Mouse (Mus musculus) neural tube, embryonic 15.5 days (tissue): ENCODE data around the gene Xylt1. TPM values are rescaled to one million over a fixed set of nuclear protein-coding genes. Genes with fewer than 3 reads are reported as not detected.

Experiments
- ATAC-seq: fragments of 200-750 bp; cut with Nextera tagmentation; 2 replicates; pipeline ENCODE4 v1.8.0; 2017; ENCODE audit warnings: mild to moderate bottlenecking, moderate TSS enrichment, moderate library complexity; ENCODE audit not compliant: low FRiP score
- H3K27ac ChIP-seq: fragments of 300-500 bp; sonication (generic); replicated peaks from 2 replicates; pipeline ENCODE4 v1.5.1; 2015; ENCODE audit warnings: mild to moderate bottlenecking, inconsistent platforms
- H3K27me3 ChIP-seq: fragments of 300-500 bp; sonication (generic); replicated peaks from 2 replicates; pipeline ENCODE4 v1.6.1; 2015; ENCODE audit warnings: inconsistent platforms
- H3K36me3 ChIP-seq: fragments of 300-500 bp; sonication (generic); 2 replicates; pipeline ENCODE4 v1.6.1; 2015; ENCODE audit warnings: inconsistent platforms
- H3K4me1 ChIP-seq: fragments of 300-500 bp; sonication (generic); 2 replicates; pipeline ENCODE4 v1.6.1; 2015; ENCODE audit warnings: inconsistent platforms
- H3K4me2 ChIP-seq: fragments of 300-500 bp; sonication (generic); 2 replicates; pipeline ENCODE4 v1.6.1; 2015; ENCODE audit warnings: inconsistent platforms, mild to moderate bottlenecking, moderate library complexity
- H3K4me3 ChIP-seq: fragments of 300-500 bp; sonication (generic); replicated peaks from 2 replicates; pipeline ENCODE4 v1.5.1; 2015; ENCODE audit warnings: mild to moderate bottlenecking, inconsistent platforms
- H3K9ac ChIP-seq: fragments of 300-500 bp; sonication (generic); replicated peaks from 2 replicates; pipeline ENCODE4 v1.6.1; 2015; ENCODE audit warnings: mild to moderate bottlenecking, inconsistent platforms
- H3K9me3 ChIP-seq: fragments of 300-500 bp; sonication (generic); replicated peaks from 2 replicates; pipeline ENCODE4 v1.6.1; 2016; ENCODE audit warnings: inconsistent platforms
- WGBS: fragments of 180-500 bp; shearing (Covaris S2); methylation state at CpG from one replicate; pipeline ENCODE4 v1.1.7; 2015; ENCODE audit warnings: mixed read lengths; 5-methylcytosine and 5-hydroxymethylcytosine counted together
- polyA plus RNA-seq: library from polyadenylated mRNA; unstranded; fragments of >200 nt; fragmentation: Nextera tagmentation; extraction: Ambion mirVana; gene quantifications from 2 replicates; pipeline ENCODE4 v1.2.1, GENCODE M21; 2015

Xylt1 gene
- polyA plus RNA-seq, 1 experiment from 2014 or later = 2.3 TPM

DNA sequence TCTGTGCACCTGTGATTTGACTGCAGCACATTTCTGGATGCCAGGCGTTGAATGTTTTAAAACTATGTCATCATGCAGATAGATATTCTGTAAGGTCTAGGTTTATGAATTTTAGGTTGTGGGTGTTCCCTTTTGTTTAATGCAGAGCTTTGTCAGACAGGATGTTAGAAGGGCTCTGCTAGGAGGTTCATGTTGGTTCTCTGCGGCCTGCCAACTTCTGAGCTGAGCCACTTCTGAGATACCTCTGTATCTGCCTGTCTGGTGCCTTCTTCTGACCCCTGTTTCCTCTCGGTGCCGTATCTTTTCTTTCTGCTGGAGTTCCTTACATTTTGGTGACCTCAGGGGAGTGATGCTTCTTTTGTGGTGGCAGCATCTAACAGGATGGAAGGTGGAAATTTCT lies 44.1 kb downstream of the Xylt1 start:
- ATAC-seq = no peak
- Histone ChIP-seq H3K9ac (no peak overlapping the region), H3K27me3 (no peaks in the 10 kb centered on the region), H3K27ac (no peak overlapping the region), H3K9me3 (no peaks in the 10 kb centered on the region), H3K36me3 (no peaks in the 10 kb centered on the region), H3K4me3 (no peak overlapping the region), H3K4me2 (no peak overlapping the region), H3K4me1 (peaks cover 15% of the 10 kb centered on the region)
- 89% methylated on average over 4 of the region's 4 CpGs for WGBS

DNA sequence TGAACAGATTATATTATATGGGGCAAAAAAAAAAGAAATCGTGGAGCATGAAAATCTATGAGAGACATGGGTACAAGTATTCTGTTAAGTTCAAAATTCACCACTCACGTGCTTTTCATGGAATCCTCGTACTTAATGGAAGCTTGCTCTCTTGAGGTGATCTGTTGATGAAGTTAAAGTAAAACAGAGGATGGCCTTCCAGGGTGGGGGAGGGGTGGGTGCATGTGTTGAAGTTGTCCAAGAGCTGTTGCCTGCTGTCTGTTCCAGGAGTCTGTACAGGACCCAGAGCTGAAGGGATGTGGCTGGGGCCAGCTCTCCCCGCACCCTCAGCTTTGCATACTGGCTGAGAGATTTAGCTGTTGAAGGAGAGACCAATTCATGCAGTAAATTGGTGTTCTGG lies 45.6 kb downstream of the Xylt1 start:
- Histone ChIP-seq H3K4me1 (peaks cover 10% of the 10 kb centered on the region), H3K4me3 (no peak overlapping the region), H3K9ac (no peak overlapping the region), H3K9me3 (no peaks in the 10 kb centered on the region), H3K36me3 (no peaks in the 10 kb centered on the region), H3K4me2 (no peak overlapping the region), H3K27ac (no peak overlapping the region), H3K27me3 (no peaks in the 10 kb centered on the region)
- 89% methylated on average over 4 of the region's 4 CpGs for WGBS
- ATAC-seq = no peak

DNA sequence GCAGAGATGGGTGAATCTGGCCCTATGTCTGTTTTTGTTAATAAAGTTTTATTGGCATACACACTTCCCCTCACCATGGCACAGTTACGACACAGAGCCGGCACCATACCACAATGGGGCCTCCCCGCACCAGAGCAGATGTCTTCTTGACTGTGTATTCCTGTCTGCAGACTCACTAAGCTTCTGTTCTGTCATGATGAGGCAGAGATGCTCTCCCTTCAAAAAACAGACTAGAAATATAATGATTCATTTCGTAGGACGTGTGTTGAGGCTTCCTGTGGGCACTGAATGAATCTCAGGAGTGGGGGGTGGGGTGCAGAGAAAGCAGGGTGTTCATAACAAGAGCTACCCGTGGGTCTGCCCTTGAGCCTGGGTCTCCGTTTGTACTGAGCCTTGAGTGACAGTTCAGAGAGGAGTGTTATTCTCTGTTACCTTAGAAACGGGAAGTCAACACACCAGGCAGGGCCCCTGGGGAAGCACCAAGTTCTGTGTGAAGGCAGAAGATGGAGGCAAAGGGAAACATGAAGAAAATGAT lies 48.0 kb downstream of the Xylt1 start:
- Histone ChIP-seq H3K27ac (no peak overlapping the region), H3K9ac (no peak overlapping the region), H3K4me3 (no peak overlapping the region), H3K4me2 (no peak overlapping the region), H3K9me3 (no peaks in the 10 kb centered on the region), H3K27me3 (no peaks in the 10 kb centered on the region), H3K36me3 (no peaks in the 10 kb centered on the region), H3K4me1 (peaks cover 6% of the 10 kb centered on the region; the same call in 1 of the 2 replicates)
- no peak for ATAC-seq
- WGBS = 49% methylated on average over 8 of the region's 8 CpGs

DNA sequence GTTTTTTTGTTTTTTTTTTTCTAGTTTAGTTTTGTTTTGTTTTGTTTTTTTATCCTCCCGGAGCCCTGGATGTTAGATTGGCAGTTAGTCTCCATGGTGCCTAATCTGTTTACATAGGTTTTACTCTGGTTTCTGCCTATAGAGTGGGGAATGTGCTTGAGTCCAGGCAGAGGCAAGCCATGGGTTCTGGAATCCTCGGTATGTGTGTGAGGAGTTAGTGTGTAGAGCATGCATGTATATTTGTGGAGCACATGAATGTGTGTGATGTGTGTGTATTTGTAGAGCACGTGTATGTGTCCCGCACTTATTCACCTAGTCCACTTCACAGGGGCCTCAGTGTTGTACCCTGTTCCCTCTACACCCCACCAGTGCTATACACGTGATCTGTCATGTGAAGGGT lies 48.7 kb downstream of the Xylt1 start:
- no peak overlapping the region for H3K9ac ChIP-seq
- H3K27ac ChIP-seq = no peak overlapping the region
- no peak overlapping the region for H3K4me2 ChIP-seq
- no peaks in the 10 kb centered on the region for H3K36me3 ChIP-seq
- 86% methylated on average over 5 of the region's 5 CpGs for WGBS
- H3K27me3 ChIP-seq = no peaks in the 10 kb centered on the region
- no peak for ATAC-seq
- H3K4me3 ChIP-seq = no peak overlapping the region
- H3K9me3 ChIP-seq = no peaks in the 10 kb centered on the region
- H3K4me1 ChIP-seq = peaks cover 6% of the 10 kb centered on the region; the same call in 1 of the 2 replicates

DNA sequence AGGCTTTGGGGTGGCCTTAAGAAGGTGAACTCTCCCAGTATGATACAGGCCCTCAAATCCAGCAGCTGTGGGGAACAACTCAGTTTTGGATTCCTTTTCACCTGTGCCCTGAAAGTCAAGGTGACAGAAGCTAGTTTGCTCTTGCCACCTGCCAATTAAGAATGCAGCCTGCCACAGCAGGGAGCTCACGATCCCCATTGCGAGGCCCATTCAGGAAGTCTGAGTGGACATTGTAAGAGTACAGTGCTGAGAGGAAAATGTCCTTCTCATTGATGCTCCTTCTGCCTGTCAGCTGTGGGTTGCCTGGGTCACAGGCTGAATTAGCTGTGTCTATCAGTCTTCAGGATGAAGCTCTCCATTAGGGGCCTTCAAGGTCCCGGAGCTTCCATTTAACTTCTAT lies 49.1 kb downstream of the Xylt1 start:
- Histone ChIP-seq H3K27ac (no peak overlapping the region), H3K9me3 (no peaks in the 10 kb centered on the region), H3K4me3 (no peak overlapping the region), H3K27me3 (no peaks in the 10 kb centered on the region), H3K4me1 (peaks cover 6% of the 10 kb centered on the region; the same call in 1 of the 2 replicates), H3K4me2 (no peak overlapping the region), H3K36me3 (no peaks in the 10 kb centered on the region), H3K9ac (no peak overlapping the region)
- 87% methylated on average over 3 of the region's 3 CpGs for WGBS
- ATAC-seq = no peak

DNA sequence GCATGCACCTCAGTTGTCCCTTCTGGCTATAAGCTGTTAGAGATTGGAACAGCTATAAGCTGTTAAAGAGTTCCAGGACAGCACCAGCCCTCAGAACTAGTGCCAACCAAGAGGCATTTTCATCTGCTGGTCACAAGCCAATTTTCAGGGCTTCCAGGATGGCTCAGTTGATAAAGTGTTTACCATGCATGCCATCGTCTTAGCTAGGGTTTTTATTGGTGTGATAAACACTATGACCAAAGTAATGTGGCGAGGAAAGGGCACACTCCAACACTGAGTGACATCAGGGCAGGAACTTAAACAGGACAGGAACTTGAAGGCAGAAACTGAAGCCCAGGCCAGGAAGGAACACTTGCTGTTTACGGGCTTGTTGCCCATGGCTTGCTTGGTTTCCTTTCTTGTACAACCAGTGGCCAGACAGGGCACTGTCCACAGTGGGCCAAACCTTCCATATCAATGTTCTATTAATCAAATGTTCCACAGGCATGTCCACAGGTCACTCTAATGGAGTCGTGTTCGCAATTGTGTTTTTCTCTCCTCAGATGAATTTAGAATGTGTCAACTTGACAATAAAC lies 49.7 kb downstream of the Xylt1 start:
- Histone ChIP-seq H3K9ac (no peak overlapping the region), H3K9me3 (no peaks in the 10 kb centered on the region), H3K4me1 (peaks cover 7% of the 10 kb centered on the region; the same call in 1 of the 2 replicates), H3K4me2 (no peak overlapping the region), H3K27ac (no peak overlapping the region), H3K4me3 (no peak overlapping the region), H3K36me3 (no peaks in the 10 kb centered on the region), H3K27me3 (no peaks in the 10 kb centered on the region)
- WGBS = 82% methylated on average over 5 of the region's 5 CpGs
- no peak for ATAC-seq

DNA sequence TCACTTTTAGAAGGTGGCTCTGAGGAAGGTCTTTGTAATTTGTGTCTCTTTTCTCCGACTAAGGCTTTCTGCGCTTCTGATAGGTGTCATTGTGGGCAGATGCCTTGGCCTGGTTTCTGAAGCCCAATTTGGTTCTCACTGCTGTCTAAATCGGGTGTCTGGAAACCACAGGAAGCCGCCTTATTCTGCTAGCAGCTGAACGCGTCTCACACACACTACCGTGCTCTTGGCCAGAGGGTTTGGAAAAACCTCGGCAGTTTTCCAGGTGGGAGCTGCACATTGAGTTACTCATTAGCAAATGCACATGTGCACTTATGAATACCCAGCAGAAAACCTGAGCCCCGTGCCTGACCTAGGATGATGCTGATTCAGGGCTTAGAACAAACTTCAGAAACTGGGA lies 52.9 kb downstream of the Xylt1 start:
- H3K9me3 ChIP-seq = no peaks in the 10 kb centered on the region
- no peak for ATAC-seq
- H3K4me1 ChIP-seq = peaks cover 20% of the 10 kb centered on the region
- 76% methylated on average over 9 of the region's 9 CpGs for WGBS
- H3K27ac ChIP-seq = no peak overlapping the region
- H3K36me3 ChIP-seq = no peaks in the 10 kb centered on the region
- no peak overlapping the region for H3K4me2 ChIP-seq
- no peak overlapping the region for H3K9ac ChIP-seq
- no peak overlapping the region for H3K4me3 ChIP-seq
- H3K27me3 ChIP-seq = no peaks in the 10 kb centered on the region

DNA sequence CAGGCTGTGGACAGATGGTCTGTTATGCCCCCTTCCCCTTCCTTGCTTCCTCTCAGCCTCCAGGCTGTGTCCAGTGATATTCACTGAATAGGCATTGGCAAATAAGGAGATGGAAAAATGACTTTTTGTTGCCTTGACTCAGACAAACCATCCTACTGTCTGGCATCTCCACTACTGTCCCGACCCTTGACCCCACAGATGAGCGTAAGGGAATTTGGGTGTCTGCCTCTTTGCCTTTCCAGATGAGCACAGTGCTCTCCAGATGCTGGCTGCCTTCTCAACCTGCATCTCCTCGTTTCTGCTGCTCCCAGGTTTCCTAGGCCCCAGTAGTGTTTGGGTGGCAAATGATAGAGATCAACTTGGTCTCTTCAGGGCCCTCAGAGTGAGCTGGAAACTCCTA lies 54.3 kb downstream of the Xylt1 start:
- Histone ChIP-seq H3K27me3 (no peaks in the 10 kb centered on the region), H3K4me1 (peaks cover 30% of the 10 kb centered on the region), H3K27ac (0 out of 2 replicates have a peak overlapping the region, but pooled peaks have one; percentile 56), H3K36me3 (no peaks in the 10 kb centered on the region), H3K4me2 (no peak overlapping the region), H3K9ac (no peak overlapping the region), H3K4me3 (no peak overlapping the region), H3K9me3 (no peaks in the 10 kb centered on the region)
- no peak for ATAC-seq
- WGBS = 87% methylated on average over 3 of the region's 3 CpGs

DNA sequence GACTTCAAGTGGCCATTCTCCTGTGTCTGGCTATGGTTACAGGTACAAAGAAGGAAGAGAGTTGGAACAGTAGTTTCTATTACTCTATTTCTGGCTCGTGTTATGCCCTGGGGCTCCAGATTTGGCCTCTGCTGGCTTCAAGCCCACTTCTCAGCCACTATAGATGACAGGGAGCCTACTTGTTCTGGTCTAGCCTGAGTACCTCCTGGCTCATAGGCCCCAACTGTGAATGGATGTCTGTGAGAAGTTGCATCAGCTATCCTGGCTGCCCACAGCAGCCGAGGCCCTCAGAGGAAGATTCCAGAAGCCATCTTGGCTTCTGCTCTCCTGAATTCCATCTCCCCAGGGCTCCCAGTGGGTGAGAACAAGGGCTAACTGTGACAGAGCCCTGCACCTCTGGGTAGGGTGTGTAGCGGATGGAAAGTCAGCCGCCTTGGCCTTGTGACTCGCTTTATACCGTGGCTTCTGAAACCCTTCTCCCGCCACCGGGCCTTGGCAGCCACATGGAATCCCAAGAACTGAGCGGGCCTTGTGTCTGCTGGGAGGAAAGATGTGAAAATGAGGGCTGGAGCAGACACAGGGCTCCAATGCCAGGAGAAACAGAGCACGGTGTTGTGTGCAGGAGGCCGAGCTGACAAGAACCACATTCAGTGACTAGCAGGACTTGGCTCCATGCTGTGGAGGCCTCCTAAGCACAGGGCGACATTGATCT lies 55.1 kb downstream of the Xylt1 start:
- Histone ChIP-seq H3K4me1 (peaks cover 26% of the 10 kb centered on the region), H3K9me3 (no peaks in the 10 kb centered on the region), H3K27ac (peak overlapping the region; percentile 56; the same call in 1 of the 2 replicates), H3K36me3 (no peaks in the 10 kb centered on the region), H3K4me3 (no peak overlapping the region), H3K4me2 (no peak overlapping the region), H3K27me3 (no peaks in the 10 kb centered on the region), H3K9ac (no peak overlapping the region)
- 84% methylated on average over 12 of the region's 12 CpGs for WGBS
- peak; percentile 75 for ATAC-seq

DNA sequence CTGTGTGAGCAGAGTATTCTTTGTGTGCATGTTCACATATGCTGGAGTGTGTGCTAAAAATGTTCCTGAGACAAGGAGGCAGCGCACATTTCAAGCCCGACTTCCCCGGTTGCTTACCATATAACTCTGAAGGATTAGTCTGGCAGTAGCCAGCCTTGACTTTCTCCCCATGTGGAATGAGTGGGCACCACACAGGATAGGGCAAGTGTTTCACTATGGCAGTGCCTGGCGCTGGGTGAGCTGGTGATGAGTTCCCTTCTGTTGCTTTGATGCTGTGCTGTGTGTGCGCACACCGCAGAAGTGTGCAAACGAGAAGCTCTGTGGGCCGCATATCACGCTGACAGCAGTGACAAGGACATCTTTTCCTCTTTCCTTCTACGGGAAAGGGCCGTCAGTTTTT lies 56.1 kb downstream of the Xylt1 start:
- WGBS = 78% methylated on average over 11 of the region's 11 CpGs
- Histone ChIP-seq H3K9ac (no peak overlapping the region), H3K4me3 (no peak overlapping the region), H3K36me3 (no peaks in the 10 kb centered on the region), H3K27ac (peak overlapping the region; percentile 33), H3K4me1 (peaks cover 26% of the 10 kb centered on the region), H3K9me3 (no peaks in the 10 kb centered on the region), H3K4me2 (no peak overlapping the region), H3K27me3 (no peaks in the 10 kb centered on the region)
- ATAC-seq = no peak

DNA sequence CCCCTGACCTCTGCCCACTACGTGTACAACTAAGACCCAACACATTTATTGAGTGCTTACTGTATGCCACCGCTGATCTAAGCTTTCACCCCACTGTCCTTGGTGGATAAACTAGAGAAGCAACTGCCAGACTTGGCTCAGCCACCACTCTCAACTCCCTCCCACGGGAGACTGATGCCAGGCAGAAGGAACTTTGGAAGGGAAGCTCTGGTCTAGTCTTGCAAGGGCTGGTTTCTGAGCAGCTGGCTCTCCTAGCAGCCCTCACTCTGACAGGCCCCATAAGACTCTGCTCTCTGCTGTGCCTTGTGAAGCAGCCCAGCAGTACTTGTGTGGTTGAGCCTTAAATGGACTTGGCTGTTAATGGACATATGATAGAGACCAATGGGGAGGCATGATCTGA lies 60.2 kb downstream of the Xylt1 start:
- Histone ChIP-seq H3K9ac (no peak overlapping the region), H3K27me3 (no peaks in the 10 kb centered on the region), H3K4me1 (peaks cover 23% of the 10 kb centered on the region), H3K9me3 (no peaks in the 10 kb centered on the region), H3K4me3 (no peak overlapping the region), H3K27ac (no peak overlapping the region), H3K4me2 (no peak overlapping the region), H3K36me3 (no peaks in the 10 kb centered on the region)
- 91% methylated on average over 3 of the region's 3 CpGs for WGBS
- no peak for ATAC-seq

DNA sequence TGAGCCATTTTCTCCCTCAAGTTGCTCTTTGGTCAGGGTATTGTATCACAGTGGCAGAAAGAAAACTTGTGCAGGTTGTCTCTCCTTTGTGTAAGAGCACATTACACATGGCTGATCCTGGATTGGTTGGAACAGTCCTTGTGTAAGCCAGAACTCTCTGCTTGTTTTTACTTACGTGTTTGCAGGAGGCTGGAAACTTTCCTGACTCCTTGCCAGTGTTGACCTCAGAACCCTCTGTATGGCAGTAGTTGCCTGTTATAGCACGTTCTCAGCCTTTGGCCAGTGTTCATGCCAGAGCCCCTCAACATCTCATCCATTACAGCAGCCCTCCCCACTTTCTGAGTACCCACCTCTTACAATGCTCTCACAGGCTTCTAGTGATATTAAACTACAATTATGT lies 61.9 kb downstream of the Xylt1 start:
- no peaks in the 10 kb centered on the region for H3K27me3 ChIP-seq
- WGBS = 83% methylated on average over 2 of the region's 2 CpGs
- no peaks in the 10 kb centered on the region for H3K9me3 ChIP-seq
- H3K27ac ChIP-seq = no peak overlapping the region
- no peak overlapping the region for H3K4me2 ChIP-seq
- H3K4me3 ChIP-seq = no peak overlapping the region
- peaks cover 14% of the 10 kb centered on the region for H3K4me1 ChIP-seq
- H3K36me3 ChIP-seq = no peaks in the 10 kb centered on the region
- H3K9ac ChIP-seq = no peak overlapping the region
- ATAC-seq = no peak
